Mouse (Mus musculus): Measurements from ENCODE around the gene Zfp784. TPM values are rescaled to one million over a fixed set of nuclear protein-coding genes. Genes with fewer than 3 reads are reported as not detected.
A peak's percentile ranks its signal among the peaks of the same experiment; 100 is the strongest.
"Not testable (repeated sequence)": the region's sequence is repeated elsewhere in the genome, so short reads cannot be mapped to it uniquely, and the experiment has no call there.

Gene Zfp784
- total and polyA plus RNA-seq, 2 experiments from 2014 or later = 4.3 to 5.0 TPM

DNA sequence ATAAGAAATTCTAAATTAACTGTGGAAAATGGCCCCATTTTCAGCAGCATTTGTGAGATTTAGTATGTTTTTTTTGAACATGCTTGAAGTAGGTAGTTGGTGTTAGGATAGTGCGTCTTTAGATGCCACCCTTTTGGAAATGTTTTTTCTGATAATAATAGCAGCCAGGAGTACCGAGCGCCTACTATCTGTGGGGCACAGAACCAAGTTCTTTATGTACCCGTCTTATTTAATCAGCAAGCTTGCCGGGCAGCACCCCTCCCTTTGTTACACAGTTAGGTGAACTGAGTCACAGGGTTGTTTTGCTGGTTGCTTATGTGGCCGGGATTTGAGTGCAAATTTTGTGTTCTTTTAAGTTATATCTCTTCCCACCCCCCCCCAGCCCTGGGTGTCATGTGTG is 43.0 kb upstream of the Zfp784 start:
- peak overlapping the region; percentile 97 for H3K9ac ChIP-seq (replicated peaks; ENCODE audit: low read length, poor library complexity, severe bottlenecking)
- peak overlapping the region; percentile 91 for H3K4me2 ChIP-seq (ENCODE audit: low read depth, low read length, poor library complexity, severe bottlenecking)
- peak overlapping the region; percentile 99 for H3K4me3 ChIP-seq (ENCODE audit: low read depth, low read length)
- no peaks in the 10 kb centered on the region for H3K27me3 ChIP-seq (ENCODE audit: insufficient read depth, low read length)
- no peak overlapping the region for H3K27ac ChIP-seq (ENCODE audit: low read depth, low read length)
- TF ChIP-seq CTCF (IDR thresholded peaks at IDR 0.05) = no peak
- H3K4me1 ChIP-seq (ENCODE audit: insufficient read depth, low read length) = 0 out of 2 replicates have a peak, but pooled peaks cover 7% of the 10 kb centered on the region
- no peak for DNase-seq (ENCODE audit: low spot score)
- no peak for ATAC-seq (ENCODE audit: low FRiP score)
- no peaks in the 10 kb centered on the region for H3K9me3 ChIP-seq (ENCODE audit: low read length)
- H3K36me3 ChIP-seq (ENCODE audit: insufficient read depth, low read length) = peaks cover 36% of the 10 kb centered on the region
- 67% methylated on average over 6 of the region's 6 CpGs for WGBS

DNA sequence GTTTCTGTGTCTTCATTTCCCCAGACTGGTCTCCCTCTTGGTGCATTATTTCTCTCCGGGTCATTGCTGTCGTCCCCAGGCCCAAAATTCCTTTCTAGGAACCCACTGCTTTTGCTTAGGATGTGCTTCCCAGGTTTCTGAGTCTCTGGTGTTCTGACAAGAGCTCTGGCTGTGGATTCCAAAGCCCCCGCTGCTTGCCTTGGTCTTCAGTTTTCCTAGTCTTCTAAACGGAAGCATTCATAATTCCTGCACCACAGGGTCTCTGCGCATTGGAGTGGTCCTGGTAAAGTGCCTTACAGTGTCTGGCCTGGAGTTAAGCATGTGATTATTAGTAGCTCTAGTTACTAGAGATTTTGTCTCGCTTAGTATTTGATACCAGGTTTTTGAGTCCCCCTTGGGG is 42.6 kb upstream of the Zfp784 start:
- Histone ChIP-seq H3K9me3 (ENCODE audit: low read length) (no peaks in the 10 kb centered on the region), H3K4me2 (ENCODE audit: low read depth, low read length, poor library complexity, severe bottlenecking) (peak overlapping the region; percentile 91), H3K36me3 (ENCODE audit: insufficient read depth, low read length) (peaks cover 38% of the 10 kb centered on the region), H3K4me3 (ENCODE audit: low read depth, low read length) (peak overlapping the region; percentile 99), H3K27ac (ENCODE audit: low read depth, low read length) (peak overlapping the region; percentile 91), H3K27me3 (ENCODE audit: insufficient read depth, low read length) (no peaks in the 10 kb centered on the region), H3K9ac (replicated peaks; ENCODE audit: low read length, poor library complexity, severe bottlenecking) (peak overlapping the region; percentile 97), H3K4me1 (ENCODE audit: insufficient read depth, low read length) (0 out of 2 replicates have a peak, but pooled peaks cover 7% of the 10 kb centered on the region)
- DNase-seq (ENCODE audit: low spot score) (no peak), ATAC-seq (ENCODE audit: low FRiP score) (no peak)
- WGBS = 14% methylated on average over 6 of the region's 6 CpGs
- TF ChIP-seq CTCF (IDR thresholded peaks at IDR 0.05) = no peak

DNA sequence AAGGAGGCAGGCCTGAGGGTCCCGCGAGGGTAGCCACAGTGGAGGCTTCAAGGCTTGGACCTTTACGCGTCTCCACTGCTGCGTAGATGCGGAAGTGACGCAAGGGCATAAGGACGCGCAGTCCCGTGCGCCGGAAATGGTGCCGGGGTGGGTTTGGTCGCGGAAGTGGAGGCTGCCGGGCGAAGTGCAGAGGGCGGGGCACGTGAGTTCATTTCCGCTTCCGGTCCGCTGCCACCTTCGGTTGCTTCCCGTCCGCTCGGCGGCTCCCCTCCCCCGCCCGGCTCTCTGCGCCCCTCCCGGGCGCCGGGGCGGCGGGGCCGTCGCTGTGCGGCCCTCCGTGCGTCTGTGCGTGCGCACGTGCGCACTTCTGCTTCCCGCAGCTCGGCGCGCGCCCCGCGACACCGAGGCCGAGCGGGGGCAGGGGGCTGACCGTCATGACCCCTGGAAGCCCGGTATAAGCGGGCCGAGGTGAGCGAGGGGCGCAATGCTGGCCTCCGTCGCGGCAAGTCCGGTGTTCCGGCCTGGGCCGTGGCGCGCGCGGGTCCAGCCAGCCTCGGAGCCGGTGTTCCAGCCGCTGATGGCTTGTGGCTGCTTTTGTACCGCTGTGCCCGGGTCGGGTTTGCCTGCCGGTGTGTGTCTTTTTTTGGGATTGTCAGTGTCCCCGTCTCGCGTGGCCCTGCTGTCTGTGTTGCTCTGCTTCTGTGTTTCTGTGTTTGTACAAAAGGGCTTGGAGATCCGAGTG is 41.9 kb upstream of the Zfp784 start, which contains the start of gene Epn1:
Epn1 (plus strand) TSS at position 226 of the 742 bp plus-strand sequence.
- Histone ChIP-seq H3K27me3 (ENCODE audit: insufficient read depth, low read length) (no peaks in the 10 kb centered on the region), H3K36me3 (ENCODE audit: insufficient read depth, low read length) (peaks cover 36% of the 10 kb centered on the region), H3K4me1 (ENCODE audit: insufficient read depth, low read length) (0 out of 2 replicates have a peak, but pooled peaks cover 7% of the 10 kb centered on the region), H3K4me2 (ENCODE audit: low read depth, low read length, poor library complexity, severe bottlenecking) (peak within 1 kb of the TSS; percentile 91), H3K9me3 (ENCODE audit: low read length) (no peaks in the 10 kb centered on the region), H3K4me3 (ENCODE audit: low read depth, low read length) (peak within 1 kb of the TSS; percentile 99), H3K27ac (ENCODE audit: low read depth, low read length) (peak within 1 kb of the TSS; percentile 91), H3K9ac (replicated peaks; ENCODE audit: low read length, poor library complexity, severe bottlenecking) (peak within 1 kb of the TSS; percentile 97)
- TF ChIP-seq CTCF (IDR thresholded peaks at IDR 0.05) = no peak
- ATAC-seq (ENCODE audit: low FRiP score) (peak; percentile 98), DNase-seq (ENCODE audit: low spot score) (peak; percentile 98)
- under 1% methylated on average over 77 of the region's 81 CpGs for WGBS

DNA sequence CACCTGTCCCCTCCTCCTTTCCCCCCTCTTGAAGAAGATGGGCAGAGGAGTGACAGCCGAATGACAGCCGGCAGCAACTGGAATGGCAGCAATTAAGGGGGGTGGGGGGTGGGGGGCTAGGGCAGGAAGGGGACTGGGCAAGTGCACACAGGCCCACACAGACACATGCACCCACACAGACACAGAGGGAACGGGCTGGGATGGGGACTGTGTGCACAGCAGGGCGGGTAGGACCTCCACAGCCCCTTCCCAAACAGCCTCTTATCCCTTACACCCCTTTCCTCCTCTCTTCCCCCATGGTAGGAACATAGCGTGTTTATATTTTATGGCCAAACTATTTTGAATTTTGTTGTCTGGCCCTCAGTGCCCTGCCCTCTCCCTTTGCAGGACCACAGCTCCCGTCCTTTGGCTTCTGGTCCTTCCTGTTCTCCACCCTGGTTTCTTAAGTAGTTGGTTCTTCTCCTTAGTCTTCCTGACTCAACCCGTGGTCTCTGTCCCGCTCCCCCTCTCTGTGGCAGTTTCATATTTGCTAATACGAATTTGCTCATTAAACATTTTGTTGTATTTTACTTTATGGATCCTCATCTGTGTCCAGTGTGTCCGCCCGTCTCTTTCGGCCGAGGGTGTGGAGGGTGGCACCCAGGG is 41.2 kb upstream of the Zfp784 start:
- peaks cover 41% of the 10 kb centered on the region for H3K36me3 ChIP-seq (ENCODE audit: insufficient read depth, low read length)
- 0 out of 2 replicates have a peak overlapping the region, but pooled peaks have one; percentile 48 for H3K9ac ChIP-seq (replicated peaks; ENCODE audit: low read length, poor library complexity, severe bottlenecking)
- ATAC-seq (ENCODE audit: low FRiP score) = peak; percentile 29
- H3K4me2 ChIP-seq (ENCODE audit: low read depth, low read length, poor library complexity, severe bottlenecking) = peak overlapping the region; percentile 91
- H3K4me3 ChIP-seq (ENCODE audit: low read depth, low read length) = peak overlapping the region; percentile 99
- peak overlapping the region; percentile 91; the same call in 1 of the 2 replicates for H3K27ac ChIP-seq (ENCODE audit: low read depth, low read length)
- DNase-seq (ENCODE audit: low spot score); H3K4me1 ChIP-seq (ENCODE audit: insufficient read depth, low read length); H3K9me3 ChIP-seq (ENCODE audit: low read length); H3K27me3 ChIP-seq (ENCODE audit: insufficient read depth, low read length): not testable (repeated sequence)
- WGBS = 49% methylated on average over 10 of the region's 13 CpGs

DNA sequence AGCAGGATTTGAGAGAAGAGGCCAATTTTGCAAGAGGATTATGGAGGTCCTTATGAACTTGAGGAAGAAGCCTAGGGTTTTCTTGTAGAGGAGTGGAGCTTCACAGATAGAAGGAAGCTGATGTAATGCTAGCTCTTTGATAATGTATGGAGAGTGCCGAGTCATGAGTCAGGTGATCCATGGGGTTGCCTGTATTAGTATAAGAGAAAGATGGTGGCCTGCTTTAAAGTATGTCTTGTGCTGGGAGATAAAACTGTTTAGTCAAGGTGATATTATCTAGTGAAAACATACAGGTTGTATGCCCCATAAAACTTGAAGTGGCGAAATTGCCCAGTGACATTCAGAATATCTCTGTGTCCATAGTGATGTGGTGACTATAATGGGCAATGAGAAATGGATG is 38.7 kb upstream of the Zfp784 start:
- WGBS = 91% methylated on average over 2 of the region's 2 CpGs
- DNase-seq (ENCODE audit: low spot score) = no peak
- Histone ChIP-seq H3K4me3 (ENCODE audit: low read depth, low read length) (no peak overlapping the region), H3K36me3 (ENCODE audit: insufficient read depth, low read length) (peaks cover 58% of the 10 kb centered on the region), H3K4me1 (ENCODE audit: insufficient read depth, low read length) (0 out of 2 replicates have a peak, but pooled peaks cover 5% of the 10 kb centered on the region), H3K4me2 (ENCODE audit: low read depth, low read length, poor library complexity, severe bottlenecking) (no peak overlapping the region), H3K9me3 (ENCODE audit: low read length) (no peaks in the 10 kb centered on the region), H3K9ac (replicated peaks; ENCODE audit: low read length, poor library complexity, severe bottlenecking) (no peak overlapping the region), H3K27me3 (ENCODE audit: insufficient read depth, low read length) (no peaks in the 10 kb centered on the region), H3K27ac (ENCODE audit: low read depth, low read length) (no peak overlapping the region)
- no peak for TF ChIP-seq CTCF (IDR thresholded peaks at IDR 0.05)
- no peak for ATAC-seq (ENCODE audit: low FRiP score)

DNA sequence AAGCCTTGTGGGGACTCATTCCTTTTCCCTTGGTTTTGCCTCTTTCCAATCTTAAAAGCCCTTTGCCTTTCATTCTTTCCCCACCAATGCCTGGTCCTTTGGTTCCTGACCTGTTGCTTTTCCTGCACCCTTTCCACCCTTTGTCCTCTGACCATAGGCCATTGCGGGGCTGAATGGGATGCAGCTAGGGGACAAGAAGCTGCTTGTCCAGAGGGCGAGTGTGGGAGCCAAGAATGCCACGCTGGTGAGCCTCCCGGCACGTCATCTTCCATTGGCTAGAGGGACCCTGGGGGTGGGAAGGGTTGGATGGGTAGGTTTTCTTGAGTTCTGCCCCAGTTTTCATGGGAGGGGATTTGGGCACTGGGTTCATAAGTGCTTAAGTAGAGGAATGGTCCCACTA is 36.7 kb upstream of the Zfp784 start:
- no peak overlapping the region for H3K4me3 ChIP-seq (ENCODE audit: low read depth, low read length)
- peaks cover 73% of the 10 kb centered on the region for H3K36me3 ChIP-seq (ENCODE audit: insufficient read depth, low read length)
- no peak overlapping the region for H3K4me2 ChIP-seq (ENCODE audit: low read depth, low read length, poor library complexity, severe bottlenecking)
- H3K27me3 ChIP-seq (ENCODE audit: insufficient read depth, low read length) = no peaks in the 10 kb centered on the region
- no peaks in the 10 kb centered on the region for H3K9me3 ChIP-seq (ENCODE audit: low read length)
- no peaks in the 10 kb centered on the region for H3K4me1 ChIP-seq (ENCODE audit: insufficient read depth, low read length)
- no peak overlapping the region for H3K27ac ChIP-seq (ENCODE audit: low read depth, low read length)
- 97% methylated on average over 5 of the region's 5 CpGs for WGBS
- no peak overlapping the region for H3K9ac ChIP-seq (replicated peaks; ENCODE audit: low read length, poor library complexity, severe bottlenecking)
- TF ChIP-seq CTCF (IDR thresholded peaks at IDR 0.05) = no peak
- no peak for DNase-seq (ENCODE audit: low spot score)
- ATAC-seq (ENCODE audit: low FRiP score) = no peak
